Mouse (Mus musculus) spleen, adult 2 months (tissue): ENCODE data around the gene Zfp958.

Experiments
- CTCF ChIP-seq: fragments of 200-500 bp; IDR thresholded peaks from 2 replicates; pipeline ENCODE4 v1.5.1; 2011; ENCODE audit warnings: mild to moderate bottlenecking, inconsistent platforms; ENCODE audit not compliant: insufficient read depth, insufficient read length, insufficient replicate concordance; ENCODE audit errors: extremely low read depth
- POLR2A ChIP-seq: fragments of 200-500 bp; IDR thresholded peaks from 2 replicates; pipeline ENCODE4 v1.6.1; 2011; ENCODE audit warnings: low read depth, low read length, inconsistent platforms

DNA sequence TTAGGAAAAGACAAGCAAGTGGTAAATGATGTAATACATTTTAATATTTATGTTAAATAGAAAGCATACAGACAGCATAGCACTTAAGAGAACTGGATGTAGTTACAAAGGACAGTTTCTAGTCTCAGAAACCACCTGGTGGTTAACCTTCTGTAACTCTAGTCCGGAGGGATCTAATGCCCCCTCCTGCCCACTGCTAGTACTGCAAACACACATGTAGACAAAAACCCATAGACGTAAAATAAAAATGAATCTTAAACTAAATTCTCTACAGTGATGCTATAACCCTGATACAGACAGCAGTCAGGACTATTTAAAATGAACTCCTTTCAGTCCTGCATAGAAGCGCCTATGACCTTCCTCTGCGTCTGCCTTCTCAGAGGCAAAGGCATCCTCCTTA is 24.1 kb downstream of the Zfp958 start:
- TF ChIP-seq POLR2A, result no peak
- TF ChIP-seq CTCF, result no peak
